Mouse (Mus musculus) neural tube, embryonic 14.5 days (tissue): ENCODE data around the gene Rtl8b. TPM values are rescaled to one million over a fixed set of nuclear protein-coding genes. Genes with fewer than 3 reads are reported as not detected.

ENCODE experiments used
- polyA plus RNA-seq: library from polyadenylated mRNA; unstranded; fragments of >200 nt; fragmentation: Nextera tagmentation; extraction: Ambion mirVana; gene quantifications from 2 replicates; pipeline ENCODE4 v1.2.1, GENCODE M21; 2014

Rtl8b gene
- polyA plus RNA-seq, 1 experiment from 2014 or later, result 190 TPM

Other genes with a start within 250 kb of the Rtl8b start
- not detected in 2 replicates for gene Etd, start 235.5 kb downstream of the Rtl8b start, polyA plus RNA-seq
- 249 and 295 TPM in 2 replicates for gene Rtl8c, start 62.4 kb downstream of the Rtl8b start, polyA plus RNA-seq
- 0.59 TPM in 1 of 2 replicates, not detected in the other for gene Gm14597, start 61.4 kb downstream of the Rtl8b start, polyA plus RNA-seq
- gene Rtl8a, start 26.7 kb downstream of the Rtl8b start, polyA plus RNA-seq, result 237 and 276 TPM in 2 replicates
- gene 4930502E18Rik, start 54.4 kb upstream of the Rtl8b start, polyA plus RNA-seq, result 0.15 TPM in 1 of 2 replicates, not detected in the other
- not detected in 2 replicates for gene 1700013H16Rik, start 87.4 kb upstream of the Rtl8b start, polyA plus RNA-seq
- not detected in 2 replicates for gene Zfp36l3, start 106.0 kb upstream of the Rtl8b start, polyA plus RNA-seq
- gene Xlr, start 127.3 kb upstream of the Rtl8b start, polyA plus RNA-seq, result 0.35 and 0.75 TPM in 2 replicates